Mouse (Mus musculus): Measurements from ENCODE around the gene Stx12. TPM values are rescaled to one million over a fixed set of nuclear protein-coding genes. Genes with fewer than 3 reads are reported as not detected.

Gene Stx12
- total and polyA plus RNA-seq, 3 experiments, result 16.2 to 32.8 (median 32.5) TPM

DNA sequence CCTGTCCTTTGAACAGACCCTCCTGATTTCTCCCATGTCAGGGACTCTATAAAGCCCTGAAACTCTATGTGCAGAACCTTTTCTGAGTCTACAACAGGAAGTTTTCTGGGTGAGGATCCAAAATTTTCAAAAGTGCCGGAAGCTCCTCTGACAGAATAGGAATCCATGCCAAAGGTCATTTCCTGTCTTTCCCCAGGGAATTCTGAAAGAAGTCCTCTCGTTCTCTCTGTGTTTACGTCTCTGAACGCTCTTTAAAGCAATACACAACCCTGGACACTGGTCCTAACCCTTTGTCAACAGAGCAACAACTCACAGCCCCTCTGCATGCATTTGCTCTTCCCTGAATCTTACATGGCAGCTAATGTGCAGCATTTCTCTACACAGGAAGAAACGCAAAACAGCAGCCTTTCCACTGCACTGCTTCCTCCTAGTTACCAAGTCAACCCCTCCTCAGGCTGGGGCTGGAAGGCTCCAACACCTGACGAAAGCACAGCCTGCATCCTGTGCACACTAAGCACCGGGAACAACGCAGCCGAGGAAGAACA is 20.5 kb upstream of the Stx12 start:
- Histone ChIP-seq H3K27me3 (ENCODE audit: control insufficient read depth, insufficient read depth, low read length) (no peaks in the 10 kb centered on the region), H3K4me1 (ENCODE audit: control insufficient read depth, insufficient read depth, low read length) (peaks cover 15% of the 10 kb centered on the region), H3K36me3 (ENCODE audit: control insufficient read depth, insufficient read depth, low read length) (peaks cover 16% of the 10 kb centered on the region), H3K27ac (peak overlapping the region; percentile 87), H3K9ac (ENCODE audit: low read depth, low read length) (peak overlapping the region; percentile 26), H3K4me3 (0 out of 2 replicates have a peak overlapping the region, but pooled peaks have one; percentile 13), H3K79me2 (replicated peaks; ENCODE audit: control insufficient read depth, insufficient read depth, low read length) (no peaks in the 10 kb centered on the region)
- 35% methylated on average over 9 of the region's 9 CpGs for WGBS
- 0 out of 2 replicates have a peak, but pooled peaks have one; percentile 1 for TF ChIP-seq POLR2A (IDR thresholded peaks at IDR 0.05; ENCODE audit: insufficient read depth, low read depth, low read length)
- no peak for TF ChIP-seq CTCF (IDR thresholded peaks at IDR 0.05)
- peak; percentile 60; the same call in 1 of the 2 replicates for TF ChIP-seq EP300 (IDR thresholded peaks at IDR 0.05; ENCODE audit: insufficient read depth, low read depth, low read length)
- intact Hi-C loops (cut with DNase I), result loop anchor here (2.0 kb wide), 1 partner anchor 20 kb away; the partner anchor contains the start of gene Stx12
- DNase-seq, result peak; percentile 52 to 60

DNA sequence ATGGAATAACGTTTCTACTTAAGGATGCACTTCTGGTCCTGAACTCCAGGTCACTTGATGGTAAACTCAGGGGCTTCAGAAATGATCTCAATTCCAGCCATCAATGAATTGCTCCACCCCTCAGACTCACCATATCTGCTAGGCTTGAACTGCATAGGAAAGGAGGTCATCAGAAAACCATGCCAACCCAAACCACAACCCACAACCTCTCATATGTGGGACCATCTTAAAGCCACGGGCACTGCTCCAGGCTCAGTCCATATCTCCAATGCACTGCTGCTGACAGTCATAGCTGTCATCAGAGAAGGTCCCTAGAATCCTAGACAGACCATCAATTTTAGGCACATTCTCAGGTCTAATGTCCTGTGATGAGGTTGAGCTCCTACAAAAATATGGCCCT is 19.8 kb upstream of the Stx12 start:
- TF ChIP-seq EP300 (IDR thresholded peaks at IDR 0.05; ENCODE audit: insufficient read depth, low read depth, low read length), result no peak
- TF ChIP-seq CTCF (IDR thresholded peaks at IDR 0.05), result no peak
- TF ChIP-seq POLR2A (IDR thresholded peaks at IDR 0.05; ENCODE audit: insufficient read depth, low read depth, low read length), result no peak
- Histone ChIP-seq H3K27me3 (ENCODE audit: control insufficient read depth, insufficient read depth, low read length) (no peaks in the 10 kb centered on the region), H3K9ac (ENCODE audit: low read depth, low read length) (no peak overlapping the region), H3K27ac (peak overlapping the region; percentile 87), H3K36me3 (ENCODE audit: control insufficient read depth, insufficient read depth, low read length) (peaks cover 16% of the 10 kb centered on the region), H3K4me1 (ENCODE audit: control insufficient read depth, insufficient read depth, low read length) (peaks cover 15% of the 10 kb centered on the region), H3K79me2 (replicated peaks; ENCODE audit: control insufficient read depth, insufficient read depth, low read length) (no peaks in the 10 kb centered on the region), H3K4me3 (no peak overlapping the region)
- 39% methylated on average over 2 of the region's 2 CpGs for WGBS
- DNase-seq, result no peak
- intact Hi-C loops (cut with DNase I), result loop anchor here (2.0 kb wide), 1 partner anchor 19 kb away; the partner anchor contains the start of gene Stx12

DNA sequence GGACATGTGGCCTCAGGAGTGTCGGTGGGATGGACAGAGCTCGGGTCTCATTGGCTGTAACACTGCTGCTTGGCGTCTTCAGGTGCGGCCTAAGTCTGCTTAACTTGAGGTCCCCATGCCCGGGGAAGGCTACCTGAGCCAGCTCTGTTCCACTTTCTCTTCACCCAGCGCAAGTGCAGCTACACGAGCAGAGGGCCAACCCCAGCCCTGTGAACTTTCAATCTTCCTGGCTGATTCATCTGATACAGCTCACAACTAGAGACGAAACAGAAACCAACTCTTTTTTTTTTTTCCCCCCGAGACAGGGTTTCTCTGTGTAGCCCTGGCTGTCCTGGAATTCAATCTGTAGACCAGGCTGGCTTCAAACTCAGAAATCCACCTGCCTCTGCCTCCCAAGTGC is 13.9 kb upstream of the Stx12 start:
- Histone ChIP-seq H3K27me3 (ENCODE audit: control insufficient read depth, insufficient read depth, low read length) (no peaks in the 10 kb centered on the region), H3K4me3 (no peak overlapping the region), H3K9ac (ENCODE audit: low read depth, low read length) (no peak overlapping the region), H3K4me1 (ENCODE audit: control insufficient read depth, insufficient read depth, low read length) (no peaks in the 10 kb centered on the region), H3K27ac (no peak overlapping the region), H3K79me2 (replicated peaks; ENCODE audit: control insufficient read depth, insufficient read depth, low read length) (no peaks in the 10 kb centered on the region), H3K36me3 (ENCODE audit: control insufficient read depth, insufficient read depth, low read length) (no peaks in the 10 kb centered on the region)
- WGBS, result 74% methylated on average over 9 of the region's 9 CpGs
- intact Hi-C loops (cut with DNase I), result no loop called here
- TF ChIP-seq POLR2A (IDR thresholded peaks at IDR 0.05; ENCODE audit: insufficient read depth, low read depth, low read length), result no peak
- TF ChIP-seq CTCF (IDR thresholded peaks at IDR 0.05), result no peak
- no peak for TF ChIP-seq EP300 (IDR thresholded peaks at IDR 0.05; ENCODE audit: insufficient read depth, low read depth, low read length)
- no peak for DNase-seq

DNA sequence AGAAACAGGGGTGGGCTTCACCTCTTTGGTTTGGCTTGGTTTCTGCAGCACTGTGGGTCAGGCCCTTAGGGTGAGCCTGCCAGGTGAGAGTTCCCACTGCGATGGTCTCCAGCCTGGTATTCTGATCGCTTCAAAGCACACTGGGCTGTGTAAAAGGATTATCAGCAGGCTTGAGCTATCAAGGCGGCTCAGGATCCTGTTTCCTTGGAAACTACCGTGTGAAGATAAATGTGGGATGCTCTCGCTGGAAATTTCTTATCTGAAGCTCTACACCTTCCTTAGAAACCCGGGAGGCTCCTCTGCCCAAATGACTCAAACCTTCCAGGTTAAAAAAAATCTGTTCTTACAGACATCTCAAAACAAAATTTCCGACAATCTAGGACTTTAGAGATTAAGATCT is 10.1 kb upstream of the Stx12 start:
- intact Hi-C loops (cut with DNase I), result no loop called here
- H3K27me3 ChIP-seq (ENCODE audit: control insufficient read depth, insufficient read depth, low read length), result no peaks in the 10 kb centered on the region
- no peak overlapping the region for H3K9ac ChIP-seq (ENCODE audit: low read depth, low read length)
- H3K27ac ChIP-seq, result no peak overlapping the region
- no peaks in the 10 kb centered on the region for H3K4me1 ChIP-seq (ENCODE audit: control insufficient read depth, insufficient read depth, low read length)
- WGBS, result 23% methylated on average over 7 of the region's 7 CpGs
- H3K4me3 ChIP-seq, result no peak overlapping the region
- DNase-seq, result no peak
- no peak for TF ChIP-seq POLR2A (IDR thresholded peaks at IDR 0.05; ENCODE audit: insufficient read depth, low read depth, low read length)
- TF ChIP-seq CTCF (IDR thresholded peaks at IDR 0.05), result no peak
- no peak for TF ChIP-seq EP300 (IDR thresholded peaks at IDR 0.05; ENCODE audit: insufficient read depth, low read depth, low read length)
- no peaks in the 10 kb centered on the region for H3K36me3 ChIP-seq (ENCODE audit: control insufficient read depth, insufficient read depth, low read length)
- H3K79me2 ChIP-seq (replicated peaks; ENCODE audit: control insufficient read depth, insufficient read depth, low read length), result no peaks in the 10 kb centered on the region

DNA sequence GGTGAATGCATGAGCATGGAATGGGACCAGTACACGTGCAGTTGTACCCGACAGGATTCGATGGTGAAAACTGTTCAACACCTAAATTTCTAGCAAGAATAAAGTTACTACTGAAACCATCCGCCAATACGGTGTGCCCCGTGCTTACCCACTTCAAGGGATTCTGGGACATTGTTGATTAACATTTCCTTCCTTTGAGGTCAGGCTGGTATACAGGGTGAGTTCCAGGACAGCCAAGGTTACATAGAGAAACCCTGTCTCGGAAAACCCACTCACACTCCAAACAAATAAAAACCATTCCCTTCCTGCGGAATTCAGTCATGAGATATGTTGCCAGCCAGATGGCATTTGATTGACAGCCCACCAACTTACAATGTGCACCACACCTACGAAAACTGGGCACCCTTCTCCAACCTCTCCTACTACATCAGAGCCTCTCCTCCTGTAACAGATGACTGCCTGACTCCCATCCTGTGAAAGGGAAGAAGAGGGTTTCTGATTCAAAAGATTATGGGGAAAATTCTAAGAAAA is 600 bp upstream of the Stx12 start:
- TF ChIP-seq POLR2A (IDR thresholded peaks at IDR 0.05; ENCODE audit: insufficient read depth, low read depth, low read length) (no peak), CTCF (IDR thresholded peaks at IDR 0.05) (no peak), EP300 (IDR thresholded peaks at IDR 0.05; ENCODE audit: insufficient read depth, low read depth, low read length) (no peak)
- DNase-seq, result no peak
- H3K27me3 ChIP-seq (ENCODE audit: control insufficient read depth, insufficient read depth, low read length), result no peaks in the 10 kb centered on the region
- peaks cover 6% of the 10 kb centered on the region; the same call in 1 of the 2 replicates for H3K4me1 ChIP-seq (ENCODE audit: control insufficient read depth, insufficient read depth, low read length)
- H3K9ac ChIP-seq (ENCODE audit: low read depth, low read length), result peak overlapping the region; percentile 76
- H3K4me3 ChIP-seq, result peak overlapping the region; percentile 98
- H3K36me3 ChIP-seq (ENCODE audit: control insufficient read depth, insufficient read depth, low read length), result peaks cover 7% of the 10 kb centered on the region
- H3K79me2 ChIP-seq (replicated peaks; ENCODE audit: control insufficient read depth, insufficient read depth, low read length), result peaks cover 5% of the 10 kb centered on the region
- intact Hi-C loops (cut with DNase I), result loop anchor here (1.0 to 2.0 kb wide), 3 partner anchors 20 to 42 kb away; partner anchors contain the start of genes Fam76a and Ppp1r8
- H3K27ac ChIP-seq, result peak overlapping the region; percentile 87
- WGBS, result 6% methylated on average over 9 of the region's 9 CpGs

DNA sequence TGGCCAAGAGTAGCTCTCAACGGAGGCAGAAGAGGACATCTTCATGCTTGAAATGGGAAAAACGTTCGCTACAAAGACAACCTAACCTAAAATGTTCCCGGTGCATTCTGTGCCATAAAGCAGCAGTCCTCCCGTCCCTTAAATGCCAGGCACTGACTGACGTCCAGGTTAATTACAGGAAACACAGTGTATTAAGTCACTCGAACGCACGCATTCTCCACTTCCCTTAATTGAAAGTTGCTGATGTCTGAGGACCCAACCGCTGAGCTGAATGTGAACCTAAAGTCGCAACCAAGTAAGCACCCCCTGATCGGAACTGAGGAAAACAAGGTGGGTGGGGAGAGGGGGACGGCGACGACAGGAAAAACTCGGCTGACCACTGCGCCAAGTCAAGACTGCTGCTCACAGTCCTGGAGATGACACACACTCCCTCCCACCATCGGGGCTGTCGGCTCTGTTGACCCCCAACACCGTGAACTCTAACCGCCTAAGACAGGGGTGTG is 697 bp downstream of the Stx12 start:
- TF ChIP-seq POLR2A (IDR thresholded peaks at IDR 0.05; ENCODE audit: insufficient read depth, low read depth, low read length), result no peak
- TF ChIP-seq EP300 (IDR thresholded peaks at IDR 0.05; ENCODE audit: insufficient read depth, low read depth, low read length), result no peak
- Histone ChIP-seq H3K4me1 (ENCODE audit: control insufficient read depth, insufficient read depth, low read length) (peaks cover 10% of the 10 kb centered on the region), H3K36me3 (ENCODE audit: control insufficient read depth, insufficient read depth, low read length) (peaks cover 9% of the 10 kb centered on the region), H3K27me3 (ENCODE audit: control insufficient read depth, insufficient read depth, low read length) (no peaks in the 10 kb centered on the region), H3K27ac (peak overlapping the region; percentile 87), H3K79me2 (replicated peaks; ENCODE audit: control insufficient read depth, insufficient read depth, low read length) (peaks cover 6% of the 10 kb centered on the region), H3K9ac (ENCODE audit: low read depth, low read length) (peak overlapping the region; percentile 88), H3K4me3 (peak overlapping the region; percentile 98)
- under 1% methylated on average over 21 of the region's 21 CpGs for WGBS
- intact Hi-C loops (cut with DNase I), result loop anchor here (1.0 to 2.0 kb wide), 3 partner anchors 21 to 41 kb away; partner anchors contain the start of genes Fam76a and Ppp1r8
- DNase-seq, result no peak

All from heart, adult 2 months (tissue).